Mouse (Mus musculus) left cerebral cortex, adult 2 months (tissue): ENCODE results near the gene Pip5k1a. TPM values are rescaled to one million over a fixed set of nuclear protein-coding genes. Genes with fewer than 3 reads are reported as not detected.
"Not testable (repeated sequence)": the region's sequence is repeated elsewhere in the genome, so short reads cannot be mapped to it uniquely, and the experiment has no call there.

Experiments
- DNase-seq, 2 experiments: peaks; one replicate each; pipeline ENCODE4 v3.0.0; 2021 to 2022; ENCODE audit warnings: low spot score in 2 of 2, mixed read lengths in 1 of 2; ENCODE audit errors: extremely low spot score in 1 of 2
- H3K27ac ChIP-seq: fragments of 200-600 bp; 2 replicates; pipeline ENCODE4 v1.8.1; 2022
- H3K4me3 ChIP-seq: fragments of 200-600 bp; 2 replicates; pipeline ENCODE4 v1.8.1; 2022
- CTCF ChIP-seq: fragments of 200-600 bp; IDR thresholded peaks from 2 replicates; pipeline ENCODE4 v1.8.1; 2022; ENCODE audit warnings: antibody characterized with exemption, mild to moderate bottlenecking, moderate library complexity
- intact Hi-C: fragments of 180-260 bp; cut with DNase I; formaldehyde crosslinking; loops from one replicate; pipeline ENCODE4 v1.15.1; 2025
- total RNA-seq, 2 experiments: library from RNA; stranded (reverse); gene quantifications; 2 replicates each; pipeline ENCODE4 v1.2.3; 2021

Gene Pip5k1a
- total RNA-seq, 2 experiments from 2014 or later: 58.2 to 58.5 TPM

DNA sequence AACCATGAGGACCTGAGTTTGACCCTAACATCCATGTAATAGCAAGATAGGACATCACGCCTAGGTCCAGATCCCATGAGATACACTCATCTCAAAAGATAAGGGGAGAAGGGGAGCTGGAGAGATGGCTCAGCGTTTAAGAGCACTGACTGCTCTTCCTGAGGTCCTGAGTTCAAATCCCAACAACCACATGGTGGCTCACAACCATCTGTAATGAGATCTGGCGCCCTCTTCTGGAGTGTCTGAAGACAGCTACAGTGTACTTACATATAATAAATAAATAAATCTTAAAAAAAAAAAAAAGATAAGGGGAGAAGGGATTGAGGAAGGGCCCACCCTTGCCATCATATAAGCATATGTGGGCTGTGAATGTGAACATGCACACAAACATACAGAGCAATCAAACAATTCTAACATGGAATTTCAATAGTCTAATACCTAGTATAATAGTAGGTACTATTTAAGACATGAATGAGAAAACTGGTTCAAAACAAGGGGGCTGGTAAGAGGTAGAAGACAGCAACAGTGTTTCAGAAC, 77.4 kb downstream of the Pip5k1a start:
- DNase-seq, H3K4me3 ChIP-seq, H3K27ac ChIP-seq, intact Hi-C loops: not testable (repeated sequence)
- peak; percentile 28 for TF ChIP-seq CTCF

DNA sequence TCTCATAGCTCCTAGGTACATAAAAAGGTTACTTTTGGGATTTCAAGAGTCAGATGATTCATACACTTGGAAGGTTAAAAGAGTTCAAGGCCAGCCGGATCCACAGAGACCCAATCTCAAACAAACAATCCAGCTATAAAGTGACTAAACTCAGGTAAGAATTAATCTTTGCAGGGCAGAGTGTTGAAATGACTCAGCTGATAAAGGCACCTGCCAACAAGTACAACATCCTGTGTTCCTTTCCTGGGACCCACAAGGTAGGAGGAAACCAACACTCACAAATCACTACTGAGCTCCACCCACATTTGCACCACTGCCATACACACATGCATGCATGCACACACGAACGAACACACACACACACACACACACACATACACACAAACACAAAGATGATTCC, 78.1 kb downstream of the Pip5k1a start:
- H3K4me3 ChIP-seq: no peak overlapping the region
- TF ChIP-seq CTCF: no peak
- intact Hi-C loops: no loop called here
- DNase-seq: no peak
- H3K27ac ChIP-seq: no peak overlapping the region

DNA sequence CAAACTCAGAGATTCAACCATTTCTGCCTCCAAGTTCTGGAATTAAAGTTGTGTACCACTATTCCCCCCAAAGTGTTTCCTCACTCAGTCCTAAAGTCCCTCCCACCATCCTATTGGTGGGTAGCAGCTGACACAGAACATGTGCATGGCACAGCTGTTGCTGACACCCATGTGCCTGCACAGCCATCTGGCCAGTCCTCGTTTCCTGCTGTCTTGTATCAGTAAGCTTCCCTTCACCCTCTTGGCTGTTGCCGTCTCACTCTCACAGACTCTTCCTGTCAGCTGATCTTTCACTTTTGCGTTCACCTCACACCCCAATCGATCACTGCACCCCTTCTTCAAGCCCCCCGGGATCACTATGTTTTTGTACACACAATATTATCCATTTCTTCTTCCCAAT, 79.0 kb downstream of the Pip5k1a start:
- H3K4me3 ChIP-seq: no peak overlapping the region
- intact Hi-C loops: no loop called here

DNA sequence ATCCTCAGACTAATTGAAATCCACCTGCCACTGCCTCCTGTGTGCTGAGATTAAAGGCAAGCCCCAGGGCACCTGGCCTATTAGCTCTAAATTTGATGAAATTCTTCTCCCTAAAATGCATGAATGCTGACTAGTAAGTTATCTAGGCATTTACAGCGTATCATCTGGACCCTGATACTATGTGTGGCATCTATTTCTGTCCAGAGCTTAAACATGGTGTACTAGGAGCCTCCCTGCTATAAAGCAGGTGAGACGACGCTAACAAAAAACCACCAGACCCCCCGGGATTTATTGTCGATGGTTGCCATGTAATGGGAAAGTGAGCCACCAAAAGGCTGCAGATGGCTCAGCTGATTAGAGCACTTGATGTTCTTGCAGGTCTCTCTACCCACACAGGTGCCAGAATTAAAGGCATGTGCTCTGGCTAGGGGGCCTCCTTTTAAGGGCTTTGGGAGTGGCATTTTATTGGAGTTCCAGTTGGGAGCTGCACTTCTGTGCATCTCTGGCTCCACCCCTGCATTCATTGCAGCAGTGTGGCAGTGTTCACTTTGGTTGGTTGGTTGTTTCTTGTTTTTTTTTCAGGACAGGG, 79.6 kb downstream of the Pip5k1a start:
- no peak for DNase-seq
- intact Hi-C loops: no loop called here
- TF ChIP-seq CTCF: no peak
- H3K27ac ChIP-seq: no peak overlapping the region
- no peak overlapping the region for H3K4me3 ChIP-seq

More for the DNA sequence above, 79.0 kb downstream of the Pip5k1a start:
- DNase-seq: peak in 1 of 2 experiments; percentile 64
- TF ChIP-seq CTCF: no peak
- no peak overlapping the region for H3K27ac ChIP-seq

DNA sequence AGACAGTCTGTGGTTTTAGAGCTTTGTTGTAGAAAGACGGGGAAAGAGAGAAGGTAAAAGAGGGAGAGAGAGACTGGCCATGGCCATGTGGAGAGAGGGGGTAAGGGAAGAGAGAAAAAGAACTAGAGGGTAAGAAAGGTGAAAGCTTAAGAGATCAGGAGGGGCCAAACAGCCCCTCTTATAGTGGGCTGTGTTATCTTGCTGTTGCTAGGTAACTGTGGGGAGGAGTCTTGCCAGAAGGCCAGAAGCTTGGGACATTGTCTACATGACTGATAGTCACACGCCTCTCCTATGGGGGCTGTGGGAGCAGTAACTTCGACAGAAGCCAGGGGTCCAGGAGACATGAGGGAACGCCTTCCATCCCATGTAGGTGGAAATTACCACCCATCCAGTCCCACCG, 81.5 kb downstream of the Pip5k1a start:
- no peak overlapping the region for H3K27ac ChIP-seq
- no peak overlapping the region for H3K4me3 ChIP-seq
- TF ChIP-seq CTCF: no peak
- intact Hi-C loops: no loop called here
- no peak for DNase-seq

DNA sequence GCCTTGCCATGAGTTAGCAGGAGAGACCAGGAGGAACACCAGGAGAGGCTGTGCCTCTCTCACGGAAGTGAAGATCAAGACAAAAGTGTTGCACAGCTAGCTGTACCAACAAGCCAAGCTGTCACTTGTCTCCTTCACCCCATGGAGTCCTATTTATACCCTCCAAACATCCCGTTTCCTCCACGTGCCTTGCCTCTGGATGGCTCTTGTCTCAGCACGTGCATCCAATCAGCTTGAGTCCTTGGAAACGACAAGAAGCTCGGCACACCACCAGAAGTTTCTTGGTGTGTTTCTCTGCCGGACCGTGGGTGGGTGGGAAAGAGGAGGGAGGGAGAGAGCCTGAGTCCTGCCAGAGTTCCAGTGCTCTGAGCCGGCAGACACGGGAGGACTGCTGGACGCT, 82.2 kb downstream of the Pip5k1a start:
- Histone ChIP-seq H3K4me3 (no peak overlapping the region), H3K27ac (no peak overlapping the region)
- no peak for TF ChIP-seq CTCF
- intact Hi-C loops: no loop called here
- peak in 1 of 2 experiments; percentile 34 for DNase-seq

DNA sequence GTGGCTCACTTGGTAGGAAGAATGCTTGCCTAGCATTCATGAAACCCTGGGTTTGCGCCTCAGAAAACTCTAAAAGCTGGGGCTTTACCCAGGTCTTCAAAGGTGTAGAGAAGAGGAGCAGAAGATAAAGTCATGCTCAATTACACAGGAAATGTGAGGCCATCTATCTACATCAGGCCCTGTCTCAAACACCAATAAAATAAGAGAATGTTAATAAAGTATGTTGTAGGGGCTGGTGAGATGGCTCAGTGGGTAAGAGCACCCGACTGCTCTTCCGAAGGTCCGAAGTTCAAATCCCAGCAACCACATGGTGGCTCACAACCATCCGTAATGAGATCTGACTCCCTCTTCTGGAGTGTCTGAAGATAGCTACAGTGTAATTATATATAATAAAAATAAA, 85.8 kb downstream of the Pip5k1a start:
- H3K27ac ChIP-seq, intact Hi-C loops, H3K4me3 ChIP-seq, DNase-seq: not testable (repeated sequence)

DNA sequence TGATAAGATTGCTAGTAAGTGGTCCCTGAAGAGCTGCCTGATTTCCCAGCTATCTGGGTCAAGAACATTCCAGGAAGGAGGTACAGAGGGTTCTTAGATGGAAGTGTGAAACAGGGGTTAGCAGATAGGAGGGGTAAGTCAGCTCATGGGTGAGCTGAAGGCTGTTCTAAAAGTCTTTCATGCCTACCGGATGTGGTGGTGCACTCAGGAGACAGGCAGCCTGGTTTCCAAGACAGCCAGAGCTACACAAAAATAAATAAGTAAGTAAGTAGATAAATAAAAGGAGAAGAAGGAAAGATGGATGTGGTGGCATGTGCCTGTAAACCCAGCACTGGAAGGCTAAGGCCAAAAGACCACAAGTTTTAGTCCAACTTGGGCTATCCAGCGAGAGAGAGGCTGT, 88.0 kb downstream of the Pip5k1a start:
- intact Hi-C loops: no loop called here
- DNase-seq: no peak
- Histone ChIP-seq H3K27ac (no peak overlapping the region), H3K4me3 (no peak overlapping the region)
- TF ChIP-seq CTCF: no peak

DNA sequence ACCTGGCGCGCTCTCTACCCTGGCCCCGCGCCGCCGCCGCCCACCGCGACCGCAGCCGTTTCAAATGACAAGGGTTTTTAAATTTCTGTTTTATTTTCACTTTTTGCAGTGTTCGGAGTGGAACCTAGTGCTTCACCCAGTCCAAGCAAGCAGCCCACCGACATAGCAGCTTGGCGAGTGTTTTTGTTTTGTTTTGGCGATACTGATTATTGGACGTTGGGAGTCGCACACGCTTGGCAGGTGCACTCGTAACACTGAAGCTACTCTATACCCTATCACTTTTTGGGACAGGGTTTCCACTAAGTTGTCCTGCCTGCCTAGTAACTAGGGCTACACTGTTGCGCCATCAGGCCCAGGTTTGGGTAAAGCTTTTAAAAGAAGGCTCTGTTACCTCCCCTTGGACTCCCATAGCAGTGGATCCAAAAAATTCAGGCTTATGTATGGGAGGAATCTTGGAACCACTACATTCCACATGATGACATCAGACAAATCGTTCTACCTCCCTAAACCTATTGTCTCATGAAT, 90.1 kb downstream of the Pip5k1a start:
- TF ChIP-seq CTCF: no peak
- peak overlapping the region; percentile 95 for H3K4me3 ChIP-seq
- peak overlapping the region; percentile 94 for H3K27ac ChIP-seq
- no peak for DNase-seq
- intact Hi-C loops: no loop called here

DNA sequence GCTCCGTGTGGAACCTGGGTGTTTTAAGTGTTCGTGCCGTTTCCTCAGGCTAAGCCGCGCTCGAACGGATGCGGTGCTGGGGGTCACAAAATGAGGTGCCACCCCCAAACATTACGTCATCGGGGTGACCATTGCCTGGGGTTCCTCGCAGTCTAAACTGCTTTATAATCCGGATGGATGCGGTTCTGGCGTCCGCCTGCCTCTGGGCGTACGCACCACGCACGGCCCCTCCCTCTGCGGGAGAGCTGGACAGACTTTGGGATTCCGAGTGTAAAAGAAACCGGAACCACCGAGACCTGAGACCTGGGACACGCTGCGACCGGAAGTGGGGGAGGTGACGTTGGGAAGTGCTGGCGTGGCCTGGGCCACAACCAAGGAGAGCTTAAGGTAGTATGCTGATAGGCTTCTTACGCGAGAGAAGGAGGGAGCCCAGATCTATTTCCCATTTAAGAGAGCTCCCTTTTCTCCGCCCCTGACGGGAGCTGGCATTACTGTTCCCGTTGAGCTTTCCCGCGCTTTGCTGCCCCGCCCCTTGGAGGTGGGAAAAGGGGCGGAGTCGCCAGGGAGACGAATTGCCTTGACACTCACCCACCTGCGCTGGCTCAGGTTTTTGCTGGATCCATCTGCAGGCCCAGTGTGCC, 90.7 kb downstream of the Pip5k1a start:
- intact Hi-C loops: no loop called here
- Histone ChIP-seq H3K27ac (peak overlapping the region; percentile 94), H3K4me3 (peak overlapping the region; percentile 95)
- peak; percentile 91 to 92 for DNase-seq
- no peak; the same call in 1 of the 2 replicates for TF ChIP-seq CTCF

DNA sequence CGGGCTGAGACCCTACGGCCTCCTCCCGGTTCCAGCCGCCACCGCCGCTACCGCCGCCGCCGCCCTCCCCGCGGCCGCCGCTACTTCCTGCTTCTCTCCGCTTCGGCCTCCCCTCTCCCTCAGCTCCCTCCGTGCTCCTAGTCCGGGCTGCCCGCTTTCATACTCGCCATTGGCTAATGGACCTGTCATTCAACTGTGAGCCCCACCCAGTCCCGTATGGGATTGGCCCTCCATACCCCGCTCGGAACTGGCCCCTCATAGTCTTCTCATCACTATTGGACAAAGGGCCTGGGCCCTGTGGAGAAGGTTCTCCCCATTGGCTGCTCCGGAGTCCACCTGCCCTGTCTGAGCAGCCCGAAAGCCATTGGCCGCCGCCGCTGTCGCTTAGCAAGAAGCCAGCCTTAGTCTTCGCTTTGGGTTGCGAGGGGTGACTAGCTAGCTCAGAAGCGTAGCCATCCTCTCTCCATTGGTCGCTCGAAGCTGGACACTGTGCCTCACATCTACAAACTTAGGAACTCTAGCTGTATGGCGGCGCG, 91.3 kb downstream of the Pip5k1a start, which contains the start of gene Zfp687:
Gene Zfp687, minus strand, starts transcription at position 112 of the 536 bp plus-strand sequence.
- peak; percentile 99 to 100 for DNase-seq
- intact Hi-C loops: no loop called here
- no peak for TF ChIP-seq CTCF
- H3K4me3 ChIP-seq: peak within 1 kb of the TSS; percentile 95
- H3K27ac ChIP-seq: peak within 1 kb of the TSS; percentile 94

DNA sequence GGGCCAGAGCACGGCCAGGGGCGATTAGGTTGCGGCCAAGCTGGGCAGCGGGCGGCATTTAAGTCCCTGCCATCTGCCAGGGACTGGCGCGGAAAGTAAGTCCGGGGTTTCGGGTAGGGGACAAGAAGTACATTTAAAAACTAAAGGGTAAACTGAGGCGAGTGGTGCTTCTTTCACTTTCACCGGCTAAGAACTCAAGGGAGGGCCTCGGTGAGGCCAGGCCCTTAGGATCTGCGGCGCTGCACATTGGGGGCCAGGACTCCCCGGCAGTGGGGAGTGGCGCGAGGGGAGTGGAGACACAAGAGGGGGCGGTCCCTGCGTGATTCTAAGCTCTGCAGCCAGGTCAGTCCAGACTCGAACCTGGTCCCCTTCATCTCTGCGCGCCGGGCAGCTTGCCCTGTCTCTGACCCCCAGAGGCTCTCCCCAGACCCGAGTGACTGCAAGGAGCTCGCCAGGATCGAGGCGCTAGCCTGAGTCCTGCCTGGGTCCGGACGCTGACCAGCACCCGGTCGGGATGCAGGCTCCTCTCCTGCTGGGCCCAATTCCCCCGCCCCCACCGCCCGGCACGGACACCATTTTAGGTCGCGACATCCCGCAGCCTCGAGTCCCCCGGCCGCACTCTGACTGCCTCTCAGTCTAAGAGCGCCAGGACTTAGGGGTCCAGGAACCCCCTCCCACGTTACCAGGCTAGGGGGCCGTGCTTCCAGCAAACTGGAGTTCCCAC, 92.1 kb downstream of the Pip5k1a start:
- DNase-seq: peak; percentile 41 to 46
- intact Hi-C loops: no loop called here

More for the DNA sequence above, 92.1 kb downstream of the Pip5k1a start:
- peak overlapping the region; percentile 85 for H3K27ac ChIP-seq
- peak overlapping the region; percentile 95 for H3K4me3 ChIP-seq
- TF ChIP-seq CTCF: no peak
